Mouse (Mus musculus): ENCODE results near the gene Krtap4-2.

The Krtap4-2 gene

GRCm38 (mm10) chr11:99590981-99591380 lies 43.9 kb downstream of the Krtap4-2 start, which contains the start of gene Krtap1-3:
Gene Krtap1-3, minus strand, starts transcription at chr11:99591339.
- no peak for DNase-seq (ENCODE audit: low read depth, low spot score)

- DNase-seq (ENCODE audit: low read depth, low spot score), result no peak
These were observed 49.8 kb downstream of the Krtap4-2 start for GRCm38 (mm10) chr11:99585096-99585495.

Measured in c-Kit-negative CD71-positive TER-119-positive erythroid progenitor cells, embryonic 14.5 days (primary cell).